Mouse (Mus musculus) naive thymus-derived CD4-positive, alpha-beta T cell, adult 5 months (primary cell): ENCODE measurements around the gene Tert. TPM values are rescaled to one million over a fixed set of nuclear protein-coding genes. Genes with fewer than 3 reads are reported as not detected.

Experiments
- polyA plus RNA-seq: library from polyadenylated mRNA; unstranded; fragments of 100-300 nt; shearing (Covaris generic); gene quantifications from one replicate; pipeline ENCODE4 v1.2.1, GENCODE M21; 2017

The Tert gene
- polyA plus RNA-seq: 3.1 TPM

DNA sequence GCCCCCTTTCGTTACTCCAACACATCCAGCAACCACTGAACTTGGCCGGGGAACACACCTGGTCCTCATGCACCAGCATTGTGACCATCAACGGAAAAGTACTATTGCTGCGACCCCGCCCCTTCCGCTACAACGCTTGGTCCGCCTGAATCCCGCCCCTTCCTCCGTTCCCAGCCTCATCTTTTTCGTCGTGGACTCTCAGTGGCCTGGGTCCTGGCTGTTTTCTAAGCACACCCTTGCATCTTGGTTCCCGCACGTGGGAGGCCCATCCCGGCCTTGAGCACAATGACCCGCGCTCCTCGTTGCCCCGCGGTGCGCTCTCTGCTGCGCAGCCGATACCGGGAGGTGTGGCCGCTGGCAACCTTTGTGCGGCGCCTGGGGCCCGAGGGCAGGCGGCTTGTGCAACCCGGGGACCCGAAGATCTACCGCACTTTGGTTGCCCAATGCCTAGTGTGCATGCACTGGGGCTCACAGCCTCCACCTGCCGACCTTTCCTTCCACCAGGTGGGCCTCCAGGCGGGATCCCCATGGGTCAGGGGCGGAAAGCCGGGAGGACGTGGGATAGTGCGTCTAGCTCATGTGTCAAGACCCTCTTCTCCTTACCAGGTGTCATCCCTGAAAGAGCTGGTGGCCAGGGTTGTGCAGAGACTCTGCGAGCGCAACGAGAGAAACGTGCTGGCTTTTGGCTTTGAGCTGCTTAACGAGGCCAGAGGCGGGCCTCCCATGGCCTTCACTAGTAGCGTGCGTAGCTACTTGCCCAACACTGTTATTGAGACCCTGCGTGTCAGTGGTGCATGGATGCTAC lies at the start of gene Tert:
Gene Tert (plus strand): TSS at position 167 of the 805 bp plus-strand sequence.

GRCm38 (mm10) chr13:73603522-73604155 lies 23.1 kb upstream of the Tert start, which contains the start of gene Clptm1l:
Gene Clptm1l, plus strand, starts transcription at chr13:73604006.

GRCm38 (mm10) chr13:73677853-73678252 lies 51.1 kb downstream of the Tert start, which contains the start of gene Slc6a18:
Gene Slc6a18, minus strand, starts transcription at chr13:73678023.

Other genes starting within 250 kb of the Tert start
- 24.2 TPM for gene Lpcat1, start 159.7 kb upstream of the Tert start, polyA plus RNA-seq
- gene Slc6a3, start 90.2 kb upstream of the Tert start, polyA plus RNA-seq: not detected
- 143 TPM for gene Clptm1l, start 22.9 kb upstream of the Tert start, polyA plus RNA-seq
- not detected for gene Slc6a18, start 51.1 kb downstream of the Tert start, polyA plus RNA-seq
- gene Slc6a19, start 78.0 kb downstream of the Tert start, polyA plus RNA-seq: 0.32 TPM
- gene Slc12a7, start 106.2 kb downstream of the Tert start, polyA plus RNA-seq: 176 TPM
- gene Nkd2, start 220.7 kb downstream of the Tert start, polyA plus RNA-seq: 0.14 TPM